Mouse (Mus musculus) brain, adult 2 months (tissue): ENCODE measurements around the gene 2010315B03Rik.
A peak's percentile ranks its signal among the peaks of the same experiment; 100 is the strongest.
"Not testable (repeated sequence)": the region's sequence is repeated elsewhere in the genome, so short reads cannot be mapped to it uniquely, and the experiment has no call there.

Experiments
- DNase-seq: peaks from one replicate; pipeline ENCODE4 v3.0.0; 2011; ENCODE audit warnings: low read depth, low spot score

2010315B03Rik gene

DNA sequence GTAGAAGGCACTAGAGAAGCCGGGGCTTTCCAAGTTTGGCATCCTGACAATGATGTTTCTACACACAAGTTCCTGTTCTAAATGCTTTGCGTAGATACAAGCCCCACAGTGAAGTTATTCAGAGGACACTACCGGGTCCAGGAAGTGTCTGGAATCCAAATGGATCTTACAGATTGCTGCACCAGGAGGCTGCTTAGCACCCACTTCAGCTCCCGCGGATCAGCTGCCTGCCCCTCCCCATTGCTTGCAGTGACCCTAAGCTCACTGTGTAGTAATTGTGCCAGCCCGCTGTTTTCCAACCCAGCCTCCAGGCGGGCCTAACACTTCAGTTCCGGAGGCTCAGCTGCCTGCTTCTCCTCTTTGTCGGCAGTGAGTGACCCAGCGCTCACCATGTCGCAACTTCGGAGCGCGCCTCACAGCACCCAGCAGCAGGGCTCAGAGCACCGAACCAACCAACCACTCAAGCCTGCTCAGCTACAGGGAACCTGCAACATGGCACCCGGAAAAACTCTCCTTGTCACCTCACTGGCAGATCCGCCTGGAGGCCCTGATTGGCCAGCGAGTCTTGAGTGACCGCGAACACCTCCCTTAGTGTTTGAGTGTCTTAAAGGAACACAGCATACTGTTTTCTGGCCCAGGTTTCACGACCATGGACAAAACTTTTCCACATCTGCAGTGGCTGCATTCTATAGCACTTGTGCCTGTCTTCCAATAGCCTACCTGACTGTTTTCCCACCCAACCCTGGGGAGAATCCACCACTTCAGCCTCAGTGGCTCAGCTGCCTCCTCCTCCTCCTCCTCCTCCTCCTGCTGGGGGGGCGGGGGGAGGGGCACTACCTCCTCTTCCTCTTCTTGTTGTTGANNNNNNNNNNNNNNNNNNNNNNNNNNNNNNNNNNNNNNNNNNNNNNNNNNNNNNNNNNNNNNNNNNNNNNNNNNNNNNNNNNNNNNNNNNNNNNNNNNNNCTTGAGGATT is at the start of gene 2010315B03Rik:
Gene 2010315B03Rik, minus strand, starts transcription at position 526 of the 972 bp plus-strand sequence.
- DNase-seq, result peak; percentile 98

DNA sequence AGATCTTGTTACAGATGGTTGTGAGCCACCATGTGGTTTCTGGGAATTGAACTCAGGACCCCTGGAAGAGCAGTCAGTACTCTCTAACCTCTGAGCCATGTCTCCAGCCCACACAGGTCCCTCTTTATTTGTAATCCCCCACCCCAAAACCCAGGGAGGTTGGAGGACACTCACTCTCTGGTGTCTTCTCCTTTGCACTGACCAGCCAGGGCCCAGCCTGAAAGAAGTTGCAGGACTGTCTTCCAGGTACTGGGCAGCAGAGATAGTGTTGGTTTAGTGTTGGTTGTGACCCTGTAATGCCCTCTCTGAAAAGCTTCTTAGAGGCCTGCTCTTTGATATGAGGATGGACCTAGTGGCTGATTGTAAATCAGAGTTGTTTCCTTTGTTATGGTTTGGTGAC is 994 bp downstream of the 2010315B03Rik start:
- no peak for DNase-seq

- DNase-seq, result no peak
Measured at GRCm38 (mm10) chr9:124288329-124288728, 24.2 kb downstream of the 2010315B03Rik start.

DNA sequence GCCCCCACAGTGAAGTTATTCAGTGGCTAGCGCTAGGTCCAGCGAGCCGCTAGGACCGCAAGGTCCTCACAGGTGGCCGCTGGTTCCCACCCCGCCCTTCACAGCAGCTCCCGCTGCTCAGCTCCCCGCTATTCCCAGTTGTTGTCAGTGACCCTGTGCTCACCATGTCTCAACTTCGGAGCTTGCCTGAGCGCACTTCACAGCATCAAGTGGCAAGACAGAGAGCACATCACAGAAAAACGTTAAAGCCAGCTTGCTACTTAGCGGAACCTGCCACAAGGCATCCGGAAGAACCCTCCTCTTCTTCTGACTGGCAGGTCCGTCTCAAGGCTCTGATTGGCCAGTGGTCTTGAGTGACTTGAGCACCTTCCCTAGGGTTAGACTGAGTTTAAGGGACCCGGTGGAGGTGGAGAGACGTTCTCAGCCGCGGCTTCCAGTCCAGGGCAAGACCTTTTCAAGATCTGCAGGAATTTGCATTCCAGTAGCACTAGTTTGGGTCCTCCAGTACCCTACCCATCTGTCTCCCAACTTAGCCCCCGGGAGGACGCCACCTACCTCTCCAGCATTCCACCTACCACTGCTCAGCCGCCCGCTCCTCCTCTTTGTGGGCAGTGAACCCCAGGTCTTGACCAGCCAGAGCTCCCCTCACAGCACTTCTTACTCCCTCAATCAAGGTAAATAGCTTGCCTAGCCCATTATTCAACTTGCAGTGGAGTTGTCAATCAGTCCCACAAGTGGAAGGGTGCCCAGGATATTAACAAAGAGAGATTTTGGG is 30.4 kb downstream of the 2010315B03Rik start:
- peak; percentile 98 for DNase-seq

- peak; percentile 46 for DNase-seq
Measured at GRCm38 (mm10) chr9:124281448-124281791, 31.1 kb downstream of the 2010315B03Rik start.

DNA sequence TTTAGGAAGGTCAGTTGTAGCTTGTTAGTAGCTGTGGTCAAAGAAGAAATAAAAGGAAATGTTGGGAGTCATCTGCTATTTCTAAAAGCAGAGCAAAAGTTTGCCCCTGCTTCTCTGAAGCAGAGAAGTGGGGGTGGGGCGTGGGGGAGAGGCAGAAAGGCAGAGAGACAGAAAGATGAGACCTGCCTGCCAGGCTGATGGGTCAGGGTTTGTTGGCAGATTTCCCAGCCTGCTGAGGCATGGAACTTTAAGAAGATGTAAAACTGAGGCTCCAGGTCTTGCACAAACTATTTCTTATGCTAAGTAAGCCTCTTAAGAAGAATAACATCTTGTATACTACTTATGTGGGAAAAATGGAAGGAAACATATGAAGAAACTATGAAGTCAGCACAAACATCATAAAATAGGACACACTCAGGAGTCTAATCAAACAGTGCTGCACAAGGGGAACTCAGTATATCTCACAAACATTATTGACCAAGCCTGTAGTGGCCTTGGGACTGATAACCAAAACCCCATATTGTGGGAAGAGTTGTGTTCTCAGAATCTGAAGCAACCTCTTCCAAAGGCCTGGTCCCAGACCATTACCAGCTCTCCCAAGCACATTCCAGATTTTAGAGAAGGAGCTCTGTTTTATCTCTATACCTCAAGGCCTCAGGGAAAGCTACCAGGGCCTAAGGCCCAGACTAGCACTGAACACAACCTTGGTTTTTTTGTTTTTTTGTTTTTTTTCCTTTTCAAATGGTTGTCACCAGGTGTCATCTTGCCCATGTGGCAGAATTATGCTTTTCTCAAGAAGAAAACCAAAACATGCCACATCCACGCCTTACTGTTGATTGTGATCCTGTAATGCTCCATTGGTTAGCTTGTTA is 31.7 kb downstream of the 2010315B03Rik start:
- no peak for DNase-seq

GRCm38 (mm10) chr9:124279300-124279699 is 33.2 kb downstream of the 2010315B03Rik start:
- DNase-seq, result no peak

- DNase-seq, result no peak
Measured at GRCm38 (mm10) chr9:124275064-124275463, 37.4 kb downstream of the 2010315B03Rik start.

DNA sequence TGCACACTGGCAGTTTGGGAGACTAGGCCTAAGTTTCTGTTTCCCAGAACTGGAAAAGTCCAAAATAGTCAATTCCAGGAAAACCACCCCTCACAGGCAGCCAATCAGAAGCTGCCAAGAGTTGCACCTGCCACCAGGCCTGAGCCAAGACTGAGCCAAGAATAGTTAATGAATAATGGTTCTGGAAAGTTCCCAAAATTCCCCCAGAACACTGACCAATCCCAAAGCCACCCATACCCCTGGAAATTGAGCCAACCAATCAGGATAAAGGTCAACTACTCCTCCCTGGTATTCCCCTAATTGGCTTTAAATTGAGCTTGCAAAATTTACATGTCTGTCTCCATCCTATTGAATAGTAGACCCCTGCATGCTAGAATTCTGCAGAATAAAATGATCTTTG is 39.3 kb downstream of the 2010315B03Rik start:
- peak; percentile 55 for DNase-seq

GRCm38 (mm10) chr9:124267929-124268328 is 44.6 kb downstream of the 2010315B03Rik start:
- DNase-seq, result peak; percentile 60

DNA sequence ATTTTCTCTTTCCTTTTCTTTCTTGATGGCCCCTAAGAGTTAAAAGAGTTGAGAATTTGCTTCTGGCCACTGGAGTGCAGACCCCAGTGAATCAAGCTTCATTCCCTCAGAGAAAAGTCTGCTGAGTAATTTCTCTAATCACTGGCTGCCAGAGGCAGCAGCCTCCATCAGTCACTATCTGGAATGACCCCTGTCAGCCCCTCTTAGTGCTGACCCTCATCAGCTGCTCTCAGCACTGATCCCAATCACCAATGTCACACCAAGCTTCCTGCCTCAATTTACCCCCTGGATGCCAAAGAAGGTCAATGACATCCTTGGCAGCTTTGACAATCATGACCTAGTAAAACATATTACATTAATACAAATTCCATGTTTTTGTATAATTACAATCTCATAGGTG is 45.0 kb downstream of the 2010315B03Rik start:
- DNase-seq, result no peak

- no peak for DNase-seq
Measured at GRCm38 (mm10) chr9:124262987-124263717, 49.3 kb downstream of the 2010315B03Rik start.

DNA sequence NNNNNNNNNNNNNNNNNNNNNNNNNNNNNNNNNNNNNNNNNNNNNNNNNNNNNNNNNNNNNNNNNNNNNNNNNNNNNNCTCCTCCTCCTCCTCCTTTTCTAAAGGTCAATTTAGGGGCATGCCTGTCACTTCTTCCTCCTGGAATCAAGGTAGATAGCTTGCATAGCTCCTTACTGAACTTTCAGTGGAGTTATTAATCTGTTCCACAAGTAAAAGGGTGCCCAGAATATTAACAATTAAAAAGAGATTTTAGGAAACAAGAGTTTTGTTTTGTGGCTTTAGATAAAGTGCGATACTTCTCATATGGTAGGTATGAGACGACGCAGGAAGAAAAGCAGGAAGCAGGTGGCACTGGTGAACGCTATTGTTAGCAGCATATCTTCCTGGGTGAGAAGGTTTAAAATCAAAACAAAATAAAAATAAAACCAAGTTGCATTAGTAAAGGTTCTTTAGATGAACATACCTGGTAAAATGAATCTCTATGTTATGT is 54.4 kb downstream of the 2010315B03Rik start:
- DNase-seq, result no peak

DNA sequence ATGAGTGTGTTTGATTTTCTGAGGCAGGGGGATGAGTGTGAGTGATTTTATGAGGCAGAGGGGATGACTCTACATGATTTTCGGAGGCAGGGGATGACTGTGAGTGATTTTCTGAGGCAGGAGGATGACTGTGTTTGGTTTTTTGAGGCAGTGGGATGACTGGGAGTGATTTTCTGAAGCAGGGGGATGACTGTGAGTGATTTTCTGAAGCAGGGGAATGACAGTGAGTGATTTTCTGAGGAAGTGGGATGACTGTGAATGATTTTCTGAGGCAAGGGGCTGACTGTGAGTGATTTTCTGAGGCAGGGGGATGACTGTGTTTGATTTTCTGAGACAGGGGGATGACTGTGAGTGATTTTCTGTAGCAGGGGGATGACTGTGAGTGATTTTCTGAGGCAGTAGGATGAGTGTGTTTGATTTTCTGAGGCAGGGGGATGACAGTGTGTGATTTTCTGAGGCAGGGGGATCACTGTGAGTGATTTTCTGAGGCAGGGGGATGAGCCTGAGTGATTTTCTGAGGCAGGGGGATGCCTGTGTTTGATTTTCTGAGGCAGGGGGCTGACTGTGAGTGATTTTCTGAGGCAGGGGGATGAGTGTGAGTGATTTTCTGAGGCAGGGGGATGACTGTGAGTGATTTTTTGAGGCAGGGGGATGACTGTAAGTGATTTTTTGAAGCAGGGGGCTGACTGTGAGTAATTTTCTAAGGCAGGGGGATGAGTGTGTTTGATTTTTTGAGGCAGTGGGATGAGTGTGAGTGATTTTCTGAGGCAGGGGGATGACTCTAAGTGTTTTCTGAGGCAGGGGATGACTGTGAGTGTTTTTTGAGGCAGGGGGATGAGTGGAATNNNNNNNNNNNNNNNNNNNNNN is 55.1 kb downstream of the 2010315B03Rik start:
- peak; percentile 54 for DNase-seq

GRCm38 (mm10) chr9:124256271-124257199 is 56.0 kb downstream of the 2010315B03Rik start:
- not testable (repeated sequence) for DNase-seq

GRCm38 (mm10) chr9:124251438-124251837 is 61.1 kb downstream of the 2010315B03Rik start:
- DNase-seq, result peak; percentile 20
